Mouse (Mus musculus) heart, embryonic 13.5 days (tissue): ENCODE results near the gene Crlf1. TPM values are rescaled to one million over a fixed set of nuclear protein-coding genes. Genes with fewer than 3 reads are reported as not detected.

ENCODE experiments used
- polyA plus RNA-seq: library from polyadenylated mRNA; unstranded; fragments of >200 nt; fragmentation: Nextera tagmentation; extraction: Ambion mirVana; gene quantifications from 2 replicates; pipeline ENCODE4 v1.2.1, GENCODE M21; 2015

The Crlf1 gene
- polyA plus RNA-seq, 1 experiment from 2014 or later: 5.5 TPM

Other genes starting within 250 kb of the Crlf1 start
- gene Homer3, start 210.3 kb upstream of the Crlf1 start, polyA plus RNA-seq: 34.1 and 37.2 TPM in 2 replicates
- gene Ddx49, start 190.7 kb upstream of the Crlf1 start, polyA plus RNA-seq: 32.6 and 34.1 TPM in 2 replicates
- gene Cope, start 190.6 kb upstream of the Crlf1 start, polyA plus RNA-seq: 294 and 344 TPM in 2 replicates
- 1.9 and 2.6 TPM in 2 replicates for gene Cers1, start 177.4 kb upstream of the Crlf1 start, polyA plus RNA-seq
- gene Gdf1, start 163.3 kb upstream of the Crlf1 start, polyA plus RNA-seq: 0.74 and 0.99 TPM in 2 replicates
- 11.3 and 12.2 TPM in 2 replicates for gene Upf1, start 139.9 kb upstream of the Crlf1 start, polyA plus RNA-seq
- gene Comp, start 119.6 kb upstream of the Crlf1 start, polyA plus RNA-seq: 3.5 TPM in 2 replicates
- gene Crtc1, start 53.6 kb upstream of the Crlf1 start, polyA plus RNA-seq: 9.7 and 12.4 TPM in 2 replicates
- 11.2 and 12.4 TPM in 2 replicates for gene Klhl26, start 16.2 kb upstream of the Crlf1 start, polyA plus RNA-seq
- gene Tmem59l, start 5.8 kb upstream of the Crlf1 start, polyA plus RNA-seq: 0.45 and 0.76 TPM in 2 replicates
- gene Rex1bd, start 13.6 kb downstream of the Crlf1 start, polyA plus RNA-seq: 116 and 125 TPM in 2 replicates
- 842 and 891 TPM in 2 replicates for gene Uba52, start 17.6 kb downstream of the Crlf1 start, polyA plus RNA-seq
- 240 and 251 TPM in 2 replicates for gene Fkbp8, start 34.6 kb downstream of the Crlf1 start, polyA plus RNA-seq
- gene Kxd1, start 34.8 kb downstream of the Crlf1 start, polyA plus RNA-seq: 65.8 and 71.2 TPM in 2 replicates
- gene Ell, start 46.3 kb downstream of the Crlf1 start, polyA plus RNA-seq: 11.6 and 12.5 TPM in 2 replicates
- gene Isyna1, start 101.2 kb downstream of the Crlf1 start, polyA plus RNA-seq: 135 and 145 TPM in 2 replicates
- 63.3 and 70.9 TPM in 2 replicates for gene Ssbp4, start 115.7 kb downstream of the Crlf1 start, polyA plus RNA-seq
- gene Lrrc25, start 123.0 kb downstream of the Crlf1 start, polyA plus RNA-seq: 1.5 and 2.7 TPM in 2 replicates
- 0.86 and 1.2 TPM in 2 replicates for gene Gdf15, start 139.3 kb downstream of the Crlf1 start, polyA plus RNA-seq
- gene Pgpep1, start 167.2 kb downstream of the Crlf1 start, polyA plus RNA-seq: 33.7 and 37.3 TPM in 2 replicates
- 269 and 297 TPM in 2 replicates for gene Lsm4, start 180.1 kb downstream of the Crlf1 start, polyA plus RNA-seq
- gene Jund, start 205.8 kb downstream of the Crlf1 start, polyA plus RNA-seq: 68.6 and 76.9 TPM in 2 replicates
- not detected in 2 replicates for gene Iqcn, start 210.3 kb downstream of the Crlf1 start, polyA plus RNA-seq
- gene Gm3336, start 225.4 kb downstream of the Crlf1 start, polyA plus RNA-seq: not detected in 2 replicates
- gene Pde4c, start 230.6 kb downstream of the Crlf1 start, polyA plus RNA-seq: 0.14 TPM in 1 of 2 replicates, not detected in the other